Mouse (Mus musculus) thymus, postnatal 25 days (tissue): ENCODE results near the gene Shroom3.

Experiments used
- DNase-seq: peaks from one replicate; pipeline ENCODE4 v3.0.0; 2022

Shroom3 gene

GRCm38 (mm10) chr5:92937701-92938100 is 254.5 kb downstream of the Shroom3 start:
- DNase-seq, result no peak

GRCm38 (mm10) chr5:92939246-92939995 is 256.2 kb downstream of the Shroom3 start:
- DNase-seq, result no peak

- DNase-seq, result no peak
Observed at GRCm38 (mm10) chr5:92942166-92942565, 258.9 kb downstream of the Shroom3 start.

GRCm38 (mm10) chr5:92942577-92942976 is 259.3 kb downstream of the Shroom3 start:
- no peak for DNase-seq

- DNase-seq, result no peak
Observed at GRCm38 (mm10) chr5:92944867-92945266, 261.6 kb downstream of the Shroom3 start.

GRCm38 (mm10) chr5:92948972-92949745 is 265.9 kb downstream of the Shroom3 start:
- no peak for DNase-seq

GRCm38 (mm10) chr5:92950583-92950982 is 267.3 kb downstream of the Shroom3 start:
- DNase-seq, result no peak

- DNase-seq, result no peak
Observed at GRCm38 (mm10) chr5:92951079-92951478, 267.8 kb downstream of the Shroom3 start.

GRCm38 (mm10) chr5:92953865-92954264 is 270.6 kb downstream of the Shroom3 start:
- DNase-seq, result no peak

- DNase-seq, result peak; percentile 23
Observed at GRCm38 (mm10) chr5:92954323-92954722, 271.1 kb downstream of the Shroom3 start.

- DNase-seq, result no peak
Observed at GRCm38 (mm10) chr5:92954827-92955475, 271.7 kb downstream of the Shroom3 start.

- no peak for DNase-seq
Observed at GRCm38 (mm10) chr5:92959287-92959686, 276.1 kb downstream of the Shroom3 start.

GRCm38 (mm10) chr5:92959708-92960107 is 276.5 kb downstream of the Shroom3 start:
- DNase-seq, result no peak

- no peak for DNase-seq
Observed at GRCm38 (mm10) chr5:92961353-92961752, 278.1 kb downstream of the Shroom3 start.

- DNase-seq, result no peak
Observed at GRCm38 (mm10) chr5:92961770-92962231, 278.6 kb downstream of the Shroom3 start.

GRCm38 (mm10) chr5:92964691-92965090 is 281.5 kb downstream of the Shroom3 start:
- DNase-seq, result no peak

- no peak for DNase-seq
Observed at GRCm38 (mm10) chr5:92967143-92967542, 283.9 kb downstream of the Shroom3 start.

GRCm38 (mm10) chr5:92967906-92968305 is 284.7 kb downstream of the Shroom3 start:
- DNase-seq, result no peak

- DNase-seq, result no peak
Observed at GRCm38 (mm10) chr5:92969443-92969842, 286.2 kb downstream of the Shroom3 start.

- DNase-seq, result no peak
Observed at GRCm38 (mm10) chr5:92969926-92970325, 286.7 kb downstream of the Shroom3 start.

GRCm38 (mm10) chr5:92970480-92970879 is 287.2 kb downstream of the Shroom3 start:
- no peak for DNase-seq

- no peak for DNase-seq
Observed at GRCm38 (mm10) chr5:92980393-92980792, 297.2 kb downstream of the Shroom3 start.

GRCm38 (mm10) chr5:92980862-92981261 is 297.6 kb downstream of the Shroom3 start:
- no peak for DNase-seq

GRCm38 (mm10) chr5:92982673-92983072 is 299.4 kb downstream of the Shroom3 start:
- DNase-seq, result peak; percentile 19
